Mouse (Mus musculus): ENCODE data around the gene Ms4a4c.
"Not testable (repeated sequence)": the region's sequence is repeated elsewhere in the genome, so short reads cannot be mapped to it uniquely, and the experiment has no call there.

The Ms4a4c gene

DNA sequence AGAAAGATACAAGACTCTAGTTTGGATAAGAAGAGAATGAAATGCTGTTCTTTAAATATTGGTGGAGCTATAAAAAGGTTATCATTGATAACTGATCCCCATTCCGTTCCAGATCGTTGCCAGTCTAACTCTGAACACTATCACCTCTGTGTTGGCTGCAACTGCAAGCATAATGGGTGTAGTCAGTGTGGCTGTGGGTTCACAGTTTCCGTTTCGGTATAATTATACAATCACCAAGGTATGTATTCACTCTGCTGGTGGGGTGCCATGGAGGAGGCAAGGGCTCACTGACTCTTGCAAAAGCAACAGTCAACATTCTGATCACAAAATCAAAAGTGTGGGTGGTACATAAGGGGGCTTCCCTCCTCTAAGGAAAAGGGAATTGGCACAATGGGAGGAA is 54.5 kb downstream of the Ms4a4c start:
- DNase-seq (ENCODE audit: extremely low spot score, low spot score): not testable (repeated sequence)

DNA sequence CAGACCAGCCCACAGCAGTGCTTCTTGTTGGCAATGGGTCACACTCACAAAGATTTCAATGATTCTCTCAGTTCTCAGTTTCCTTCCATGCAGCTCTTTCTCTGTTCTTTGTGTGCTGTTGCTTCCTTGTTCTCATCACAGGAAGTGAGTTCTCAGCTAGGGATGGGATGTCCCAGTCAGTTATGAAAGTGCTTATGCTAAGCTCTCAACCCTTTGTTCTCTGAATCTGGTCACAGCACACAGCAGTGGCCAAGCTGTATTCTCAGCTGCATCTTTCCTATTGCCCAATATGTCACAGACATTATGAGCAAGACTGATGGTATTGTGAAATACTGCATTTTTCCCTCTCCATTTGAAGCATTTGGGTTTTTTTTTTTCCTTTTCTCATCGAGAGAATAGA is 60.2 kb downstream of the Ms4a4c start:
- not testable (repeated sequence) for DNase-seq (ENCODE audit: extremely low spot score, low spot score)

GRCm38 (mm10) chr19:11466471-11466870 is 61.9 kb downstream of the Ms4a4c start:
- no peak for DNase-seq (ENCODE audit: extremely low spot score, low spot score)

DNA sequence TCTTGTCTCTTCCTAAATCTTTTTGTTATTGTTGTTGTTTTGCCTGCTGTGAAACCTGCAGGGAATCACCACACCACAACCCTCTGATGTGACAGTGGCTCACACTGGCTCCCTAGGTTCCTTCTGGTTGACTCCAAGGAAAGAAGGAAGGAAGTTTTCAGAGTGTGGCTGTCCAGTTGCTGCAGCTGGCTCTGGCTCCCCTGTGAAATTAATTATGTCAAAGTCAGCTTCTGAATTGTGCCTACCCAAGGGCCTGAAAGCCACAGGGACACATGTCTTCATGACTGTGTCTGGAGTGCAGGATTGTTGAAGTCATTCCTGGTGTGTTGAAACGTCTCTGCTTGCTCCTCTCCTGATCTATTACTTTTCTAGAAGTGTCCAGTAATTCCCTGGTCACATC is 63.8 kb downstream of the Ms4a4c start:
- not testable (repeated sequence) for DNase-seq (ENCODE audit: extremely low spot score, low spot score)

GRCm38 (mm10) chr19:11469215-11469614 is 64.6 kb downstream of the Ms4a4c start, which contains the start of gene Ms4a6c:
Gene Ms4a6c (plus strand): TSS chr19:11469366.
- DNase-seq (ENCODE audit: extremely low spot score, low spot score): not testable (repeated sequence)
